Mouse (Mus musculus): Measurements from ENCODE around the gene Derl3. TPM values are rescaled to one million over a fixed set of nuclear protein-coding genes. Genes with fewer than 3 reads are reported as not detected.
A peak's percentile ranks its signal among the peaks of the same experiment; 100 is the strongest.

Derl3 gene
- total and polyA plus RNA-seq, 3 experiments: 13.1 to 36.6 (median 36.2) TPM

DNA sequence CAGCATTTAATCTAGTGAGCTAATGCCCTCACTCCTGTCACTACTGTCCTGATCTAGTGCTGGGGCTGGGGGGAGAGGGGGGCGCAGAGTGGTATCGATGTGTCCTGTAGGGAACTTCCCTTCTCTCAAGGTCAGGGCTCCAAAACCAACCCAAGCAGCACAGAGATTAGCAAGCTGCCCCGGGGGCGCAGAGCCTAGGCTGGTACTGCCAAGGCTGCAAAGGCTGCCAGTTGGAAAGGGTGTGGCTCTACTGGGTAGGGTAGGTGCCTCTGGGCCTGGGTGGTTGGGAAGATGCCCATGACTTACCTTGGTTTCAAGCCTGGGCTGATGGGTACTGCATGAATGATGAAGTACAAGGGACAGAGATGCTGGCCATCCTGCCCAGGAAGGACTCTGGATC, 35.6 kb upstream of the Derl3 start:
- Histone ChIP-seq H3K27me3 (replicated peaks) (no peaks in the 10 kb centered on the region), H3K4me3 (replicated peaks in 1 of 3; ENCODE audit: low read depth in 2 of 3, low read length in 2 of 3, poor library complexity in 1 of 3) (no peak overlapping the region), H3K27ac (ENCODE audit: insufficient read depth, low read depth) (no peak overlapping the region), H3K4me1 (ENCODE audit: control insufficient read depth in 1 of 2, insufficient read depth in 2 of 2) (peaks cover 11 to 26% of the 10 kb centered on the region in 2 experiments), H3K9me3 (replicated peaks; ENCODE audit: low read length) (peaks cover 6% of the 10 kb centered on the region), H3K9ac (ENCODE audit: insufficient read depth, low read depth) (no peak overlapping the region), H3K79me2 (replicated peaks; ENCODE audit: control insufficient read depth, extremely low read depth, insufficient read depth, poor library complexity, severe bottlenecking) (peaks cover 8% of the 10 kb centered on the region), H3K4me2 (ENCODE audit: insufficient read depth, low read depth, poor library complexity, severe bottlenecking) (no peak overlapping the region), H3K36me3 (replicated peaks in 1 of 2; ENCODE audit: control insufficient read depth in 1 of 2, insufficient read depth in 1 of 2, low read length in 1 of 2) (peaks cover 15 to 42% of the 10 kb centered on the region in 2 experiments)
- in situ Hi-C loops (cut with MboI; ENCODE audit: low pct_ligation_motif_present, low pct_unique_long_range_greater_than_20kb, low sequenced_read_pairs): loop anchor here (10.0 kb wide), 1 partner anchor 113 kb away; no protein-coding TSS in a partner anchor
- dilution Hi-C loops (cut with MboI; ENCODE audit: extremely low pct_ligation_motif_present, extremely low pct_unique_long_range_greater_than_20kb, low sequenced_read_pairs): no loop called here
- no peak for DNase-seq (ENCODE audit: extremely low read depth)
- TF ChIP-seq MAFK (IDR thresholded peaks at IDR 0.05; ENCODE audit: insufficient replicate concordance, low read length): no peak
- TF ChIP-seq POLR2A (IDR thresholded peaks at IDR 0.05; ENCODE audit: low read depth, low read length): peak; percentile 10; the same call in 1 of the 2 replicates

DNA sequence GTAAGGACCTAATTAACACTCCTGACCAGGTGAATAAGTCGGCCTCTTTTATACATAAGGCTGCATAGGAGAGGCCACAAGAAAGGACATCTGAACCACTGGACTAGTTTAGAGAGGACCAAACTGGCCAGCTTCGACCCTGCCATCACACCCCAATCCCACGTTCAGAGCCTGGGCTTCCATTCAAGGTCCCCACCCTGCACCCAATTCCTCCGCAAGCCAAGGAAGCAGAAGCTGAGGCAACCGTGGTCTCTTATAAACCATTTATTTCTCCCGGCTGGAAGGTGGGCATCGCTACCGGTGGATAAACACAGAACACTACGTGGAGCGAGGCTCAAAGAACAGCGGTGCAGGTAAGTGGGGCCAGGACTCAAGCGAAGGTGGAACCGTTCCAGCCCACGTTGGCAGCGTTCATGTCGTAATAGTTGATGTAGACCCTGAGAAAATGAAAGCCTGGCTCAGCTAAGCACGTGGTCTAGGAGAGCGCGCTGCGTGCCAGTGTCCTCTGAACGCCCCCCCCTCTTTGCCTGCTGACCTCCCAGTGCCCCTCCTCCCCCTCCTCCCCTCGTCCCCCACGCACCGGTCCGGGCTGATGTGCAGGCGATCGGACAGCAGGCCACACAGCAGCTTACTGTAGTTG, 34.0 kb upstream of the Derl3 start:
- H3K4me1 ChIP-seq (ENCODE audit: control insufficient read depth in 1 of 2, insufficient read depth in 2 of 2): peaks cover 11 to 26% of the 10 kb centered on the region in 2 experiments
- peaks cover 4% of the 10 kb centered on the region for H3K9me3 ChIP-seq (replicated peaks; ENCODE audit: low read length)
- DNase-seq (ENCODE audit: extremely low read depth): peak; percentile 53
- in situ Hi-C loops (cut with MboI; ENCODE audit: low pct_ligation_motif_present, low pct_unique_long_range_greater_than_20kb, low sequenced_read_pairs) (loop anchor here (10.0 kb wide), 1 partner anchor 114 kb away; no protein-coding TSS in a partner anchor), dilution Hi-C loops (cut with MboI; ENCODE audit: extremely low pct_ligation_motif_present, extremely low pct_unique_long_range_greater_than_20kb, low sequenced_read_pairs) (no loop called here)
- H3K4me2 ChIP-seq (ENCODE audit: insufficient read depth, low read depth, poor library complexity, severe bottlenecking): peak overlapping the region; percentile 83
- H3K9ac ChIP-seq (ENCODE audit: insufficient read depth, low read depth): peak overlapping the region; percentile 75
- H3K36me3 ChIP-seq (replicated peaks in 1 of 2; ENCODE audit: control insufficient read depth in 1 of 2, insufficient read depth in 1 of 2, low read length in 1 of 2): peaks cover 15 to 42% of the 10 kb centered on the region in 2 experiments
- H3K79me2 ChIP-seq (replicated peaks; ENCODE audit: control insufficient read depth, extremely low read depth, insufficient read depth, poor library complexity, severe bottlenecking): peaks cover 8% of the 10 kb centered on the region
- H3K27ac ChIP-seq (ENCODE audit: insufficient read depth, low read depth): peak overlapping the region; percentile 78; the same call in 1 of the 2 replicates
- TF ChIP-seq ELF1 (IDR thresholded peaks at IDR 0.05; ENCODE audit: low read depth, low read length) (no peak), MAZ (IDR thresholded peaks at IDR 0.05; ENCODE audit: low read depth, low read length) (no peak), CHD2 (IDR thresholded peaks at IDR 0.05; ENCODE audit: low read length) (0 out of 2 replicates have a peak, but pooled peaks have one; percentile 11), JUN (IDR thresholded peaks at IDR 0.05; ENCODE audit: insufficient read depth, low read depth, low read length) (no peak), TBP (conservative IDR thresholded peaks at IDR 0.05; ENCODE audit: low read depth, low read length) (no peak), USF1 (IDR thresholded peaks at IDR 0.05; ENCODE audit: low read depth, low read length) (no peak), IRF4 (IDR thresholded peaks at IDR 0.05; ENCODE audit: low read depth, low read length) (no peak), NRF1 (IDR thresholded peaks at IDR 0.05; ENCODE audit: low read depth, low read length) (no peak), MAX (IDR thresholded peaks at IDR 0.05; ENCODE audit: low read length) (peak; percentile 69), POLR2AphosphoS2 (IDR thresholded peaks at IDR 0.05; ENCODE audit: low read depth, low read length) (no peak), CTCF (conservative IDR thresholded peaks at IDR 0.05 in 1 of 2, IDR thresholded peaks at IDR 0.05 in 1 of 2; ENCODE audit: low read depth in 2 of 2, low read length in 2 of 2) (no peak), MEF2A (IDR thresholded peaks at IDR 0.05; ENCODE audit: borderline replicate concordance, low read depth, low read length) (no peak), BHLHE40 (IDR thresholded peaks at IDR 0.05; ENCODE audit: low read depth, low read length) (peak; percentile 55; the same call in 1 of the 2 replicates), GABPA (IDR thresholded peaks at IDR 0.05; ENCODE audit: insufficient replicate concordance, low read depth, low read length) (no peak), USF2 (conservative IDR thresholded peaks at IDR 0.05; ENCODE audit: low read depth, low read length) (no peak), CHD1 (IDR thresholded peaks at IDR 0.05; ENCODE audit: low read depth, low read length) (peak; percentile 43; the same call in 1 of the 2 replicates), E2F4 (IDR thresholded peaks at IDR 0.05; ENCODE audit: insufficient replicate concordance, low read depth, low read length) (no peak), MXI1 (IDR thresholded peaks at IDR 0.05; ENCODE audit: low read depth, low read length) (no peak; the same call in 1 of the 2 replicates), ZNF384 (IDR thresholded peaks at IDR 0.05; ENCODE audit: low read depth, low read length) (no peak), SIN3A (IDR thresholded peaks at IDR 0.05; ENCODE audit: low read length) (no peak; the same call in 1 of the 2 replicates), MAFK (IDR thresholded peaks at IDR 0.05; ENCODE audit: insufficient replicate concordance, low read length) (no peak), MYC (IDR thresholded peaks at IDR 0.05; ENCODE audit: low read depth, low read length) (peak; percentile 74), NELFE (IDR thresholded peaks at IDR 0.05; ENCODE audit: low read depth, low read length) (peak; percentile 19; the same call in 1 of the 2 replicates), EP300 (IDR thresholded peaks at IDR 0.05; ENCODE audit: low read length) (no peak), RAD21 (IDR thresholded peaks at IDR 0.05; ENCODE audit: low read depth, low read length) (no peak), RCOR1 (conservative IDR thresholded peaks at IDR 0.05; ENCODE audit: low read depth, low read length) (no peak), ETS1 (conservative IDR thresholded peaks at IDR 0.05; ENCODE audit: low read depth, low read length) (no peak), TCF12 (IDR thresholded peaks at IDR 0.05; ENCODE audit: low read depth, low read length) (no peak)
- H3K27me3 ChIP-seq (replicated peaks): no peaks in the 10 kb centered on the region
- peak overlapping the region; percentile 76 to 93 (median 84) for H3K4me3 ChIP-seq (replicated peaks in 1 of 3; ENCODE audit: low read depth in 2 of 3, low read length in 2 of 3, poor library complexity in 1 of 3)

Data from CH12.LX (cell line).